Mouse (Mus musculus): ENCODE measurements around the gene Llgl2.

Llgl2 gene

GRCm38 (mm10) chr11:115902831-115903230, 79.0 kb downstream of the Llgl2 start:
- in situ Hi-C loops (cut with MboI; ENCODE audit: low sequenced_read_pairs), result no loop called here

- in situ Hi-C loops (cut with MboI; ENCODE audit: low sequenced_read_pairs), result no loop called here
Observed at GRCm38 (mm10) chr11:115903384-115904230, 79.8 kb downstream of the Llgl2 start.

DNA sequence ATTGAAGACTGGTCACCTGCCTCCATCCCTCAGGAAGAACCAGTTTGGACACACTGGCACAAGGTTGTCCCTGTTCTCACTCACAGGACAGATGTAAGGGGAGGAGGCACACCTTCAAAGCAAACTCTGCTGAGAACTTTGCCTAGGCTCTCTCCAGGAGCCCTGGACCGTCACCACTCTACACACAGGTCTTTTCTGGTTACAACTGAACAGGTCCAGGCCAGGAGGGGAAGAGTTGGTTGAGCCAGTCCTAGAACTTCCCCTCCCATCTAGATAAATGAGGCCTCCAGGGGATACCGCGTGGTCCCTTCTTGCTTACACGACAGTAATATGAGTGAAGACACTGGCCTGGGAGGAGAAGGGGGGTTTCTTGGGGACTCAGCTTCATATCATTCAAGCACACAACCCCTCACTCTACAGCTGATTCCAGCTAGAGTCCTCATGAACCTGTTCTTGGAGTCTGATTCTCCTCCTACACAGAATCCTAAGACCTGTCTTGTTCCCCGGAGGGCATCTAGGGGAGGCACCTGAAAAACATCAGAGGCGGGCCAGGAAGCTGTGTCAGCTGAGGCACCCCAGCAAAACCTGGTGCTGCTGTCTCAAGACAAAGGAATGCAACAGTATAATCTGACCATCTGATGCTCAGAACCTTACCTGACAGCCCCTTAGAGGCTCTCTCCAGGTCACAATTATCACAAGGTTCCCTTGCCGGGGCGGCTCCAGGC, 80.5 kb downstream of the Llgl2 start:
- in situ Hi-C loops (cut with MboI; ENCODE audit: low sequenced_read_pairs), result no loop called here

All from CH12F3 (cell line).